Mouse (Mus musculus) ES-E14 (cell line): ENCODE results near the gene Dph2. TPM values are rescaled to one million over a fixed set of nuclear protein-coding genes. Genes with fewer than 3 reads are reported as not detected.

Experiments
- DNase-seq: peaks from one replicate; pipeline ENCODE4 v3.0.0-alpha.2; 2013; ENCODE audit warnings: low read depth, low spot score
- H3K27ac ChIP-seq: 2 replicates; pipeline ENCODE4 v1.5.1; 2012; ENCODE audit warnings: low read depth, mild to moderate bottlenecking, low read length, moderate library complexity, mixed read lengths; ENCODE audit not compliant: poor library complexity, insufficient read depth, severe bottlenecking
- H3K36me3 ChIP-seq: 2 replicates; pipeline ENCODE4 v1.6.1; 2012; ENCODE audit warnings: mild to moderate bottlenecking, low read length, moderate library complexity, mixed read lengths; ENCODE audit not compliant: control insufficient read depth, poor library complexity, insufficient read depth, severe bottlenecking
- H3K4me1 ChIP-seq, 2 experiments: fragments of 150-350 bp in 1 of 2; sonication (generic) in 1 of 2; 2 replicates each; pipeline ENCODE4 v1.6.1; 2012; ENCODE audit warnings: low read length in 2 of 2, mild to moderate bottlenecking in 1 of 2, mixed read lengths in 1 of 2; ENCODE audit not compliant: control insufficient read depth in 2 of 2, insufficient read depth in 2 of 2, poor library complexity in 1 of 2
- H3K4me3 ChIP-seq, 2 experiments: fragments of 150-350 bp in 1 of 2; sonication (generic) in 1 of 2; 2 replicates each; pipeline ENCODE4 v1.5.1; 2012; ENCODE audit warnings: low read length in 2 of 2, low read depth in 1 of 2, mild to moderate bottlenecking in 1 of 2, mixed read lengths in 1 of 2; ENCODE audit not compliant: insufficient read depth in 1 of 2, poor library complexity in 1 of 2, severe bottlenecking in 1 of 2
- H3K9ac ChIP-seq: 2 replicates; pipeline ENCODE4 v1.6.1; 2012; ENCODE audit warnings: low read depth, mild to moderate bottlenecking, low read length, mixed read lengths; ENCODE audit not compliant: poor library complexity, insufficient read depth, severe bottlenecking
- H3K9me3 ChIP-seq: fragments of 150-350 bp; sonication (generic); 2 replicates; pipeline ENCODE4 v1.6.1; 2012; ENCODE audit warnings: low read depth, mild to moderate bottlenecking, low read length; ENCODE audit not compliant: control insufficient read depth, insufficient read depth
- CHD2 ChIP-seq: IDR thresholded peaks from 2 replicates; pipeline ENCODE4 v1.6.1; 2014; ENCODE audit warnings: mild to moderate bottlenecking, low read depth, low read length, inconsistent platforms
- HCFC1 ChIP-seq: IDR thresholded peaks from 2 replicates; pipeline ENCODE4 v1.6.1; 2012; ENCODE audit warnings: low read length, inconsistent platforms, borderline replicate concordance; ENCODE audit not compliant: insufficient read depth
- MAFK ChIP-seq: IDR thresholded peaks from 2 replicates; pipeline ENCODE4 v1.6.1; 2014; ENCODE audit warnings: mild to moderate bottlenecking, low read depth, low read length, inconsistent platforms; ENCODE audit not compliant: insufficient read depth
- ZC3H11A ChIP-seq: IDR thresholded peaks from 2 replicates; pipeline ENCODE4 v1.6.1; 2012; ENCODE audit warnings: low read depth, mild to moderate bottlenecking, inconsistent platforms, low read length, borderline replicate concordance
- ZNF384 ChIP-seq: IDR thresholded peaks from 2 replicates; pipeline ENCODE4 v1.6.1; 2012; ENCODE audit warnings: low read depth, low read length, inconsistent platforms
- in situ Hi-C, 2 experiments: fragments of 600-800 bp; cut with MboI; formaldehyde crosslinking; loops; one replicate each; pipeline ENCODE4 v1.15.1; 2025; ENCODE audit warnings: low sequenced_read_pairs in 2 of 2, inconsistent platforms in 1 of 2; ENCODE audit not compliant: unreplicated experiment in 2 of 2
- total RNA-seq: library from RNA; depleted of rRNA; stranded (reverse); fragments of 300-350 nt; gene quantifications from 2 replicates; pipeline ENCODE4 v1.2.3, GENCODE M21; 2012; rRNA removed

Dph2 gene
- total RNA-seq: 25.1 and 36.1 TPM in 2 replicates

GRCm38 (mm10) chr4:117891738-117892161 lies at the start of gene Dph2:
Dph2 (minus strand) TSS chr4:117892032.
- Histone ChIP-seq H3K9me3 (no peaks in the 10 kb centered on the region), H3K36me3 (peaks cover 27% of the 10 kb centered on the region), H3K9ac (peak within 1 kb of the TSS; percentile 86), H3K4me1 (peaks cover 3% of the 10 kb centered on the region in 2 experiments; a peak in 2 of 4 replicates), H3K27ac (no peak within 1 kb of the TSS), H3K4me3 (peak within 1 kb of the TSS; percentile 88 to 95)
- no peak for TF ChIP-seq ZC3H11A
- peak; percentile 79 for TF ChIP-seq CHD2
- peak; percentile 93 for TF ChIP-seq HCFC1
- DNase-seq: peak; percentile 69
- in situ Hi-C loops: no loop called here

- Histone ChIP-seq H3K9ac (no peak overlapping the region), H3K27ac (no peak overlapping the region), H3K4me1 (peaks cover 2 to 9% of the 10 kb centered on the region in 2 experiments; a peak in 1 of 4 replicates), H3K36me3 (peaks cover 31% of the 10 kb centered on the region; the same call in 1 of the 2 replicates), H3K4me3 (no peak overlapping the region), H3K9me3 (no peaks in the 10 kb centered on the region)
- in situ Hi-C loops: no loop called here
- DNase-seq: no peak
- TF ChIP-seq ZNF384 (no peak), MAFK (no peak), HCFC1 (no peak), CHD2 (no peak), ZC3H11A (no peak)
These were observed 45.1 kb upstream of the Dph2 start for GRCm38 (mm10) chr4:117936964-117937363.

GRCm38 (mm10) chr4:117934081-117934480 lies 42.2 kb upstream of the Dph2 start:
- Histone ChIP-seq H3K9me3 (no peaks in the 10 kb centered on the region), H3K36me3 (peaks cover 17% of the 10 kb centered on the region; the same call in 1 of the 2 replicates), H3K4me1 (peaks cover 0 to 2% of the 10 kb centered on the region in 2 experiments; a peak in 1 of 4 replicates), H3K27ac (no peak overlapping the region), H3K4me3 (no peak overlapping the region), H3K9ac (no peak overlapping the region)
- no peak for DNase-seq
- TF ChIP-seq ZNF384: no peak
- no peak for TF ChIP-seq MAFK
- TF ChIP-seq ZC3H11A: no peak
- TF ChIP-seq CHD2: no peak
- no peak for TF ChIP-seq HCFC1
- in situ Hi-C loops: no loop called here

GRCm38 (mm10) chr4:117933248-117933647 lies 41.4 kb upstream of the Dph2 start:
- no peak overlapping the region for H3K9ac ChIP-seq
- no peak overlapping the region for H3K4me3 ChIP-seq
- no peak overlapping the region for H3K27ac ChIP-seq
- peaks cover 15% of the 10 kb centered on the region; the same call in 1 of the 2 replicates for H3K36me3 ChIP-seq
- TF ChIP-seq CHD2 (no peak), MAFK (no peak), ZC3H11A (no peak)
- in situ Hi-C loops: no loop called here
- no peaks in the 10 kb centered on the region for H3K9me3 ChIP-seq
- no peak for DNase-seq
- H3K4me1 ChIP-seq: peaks cover 0 to 2% of the 10 kb centered on the region in 2 experiments; a peak in 1 of 4 replicates
